Mouse (Mus musculus) lung, postnatal 0 days (tissue): ENCODE data around the gene Kcnip4.

Experiments used
- CTCF ChIP-seq: IDR thresholded peaks from 2 replicates; pipeline ENCODE4 v1.5.1; 2016; ENCODE audit warnings: antibody characterized with exemption, mild to moderate bottlenecking
- EP300 ChIP-seq: IDR thresholded peaks from 2 replicates; pipeline ENCODE4 v1.6.1; 2016; ENCODE audit warnings: antibody characterized with exemption, mild to moderate bottlenecking, control low read depth

DNA sequence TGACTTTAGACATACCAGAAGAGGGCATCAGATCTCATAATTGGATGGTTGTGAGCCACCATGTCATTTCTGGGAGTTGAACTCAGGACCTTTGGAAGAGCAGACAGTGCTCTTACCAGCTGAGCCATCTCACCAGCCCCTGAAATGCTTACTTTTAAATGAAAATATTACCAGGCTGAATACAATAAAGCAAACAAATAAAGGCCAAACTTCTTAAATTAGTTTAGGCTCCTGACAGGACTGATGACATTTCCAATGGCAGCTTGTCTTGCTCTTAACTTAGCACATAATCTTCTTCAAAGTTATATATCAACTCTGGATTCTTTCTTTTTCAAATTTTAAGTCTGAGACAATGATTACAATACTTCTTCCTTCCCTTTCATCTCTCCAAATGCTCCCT is 252.8 kb downstream of the Kcnip4 start:
- no peak for TF ChIP-seq EP300
- TF ChIP-seq CTCF, result no peak
